Mouse (Mus musculus) limb, embryonic 15.5 days (tissue): ENCODE measurements around the gene Gm49336. TPM values are rescaled to one million over a fixed set of nuclear protein-coding genes. Genes with fewer than 3 reads are reported as not detected.

Source experiments
- ATAC-seq: fragments of 200-750 bp; cut with Nextera tagmentation; 2 replicates; pipeline ENCODE4 v1.8.0; 2017; ENCODE audit warnings: low read depth, moderate TSS enrichment; ENCODE audit not compliant: insufficient number of reproducible peaks, low FRiP score, low TSS enrichment
- H3K27ac ChIP-seq: fragments of 300-500 bp; sonication (generic); 2 replicates; pipeline ENCODE4 v1.5.1; 2015; ENCODE audit warnings: moderate library complexity, mild to moderate bottlenecking, inconsistent platforms
- H3K27me3 ChIP-seq: fragments of 300-500 bp; sonication (generic); 2 replicates; pipeline ENCODE4 v1.6.1; 2015; ENCODE audit warnings: inconsistent platforms
- H3K36me3 ChIP-seq: fragments of 300-500 bp; sonication (generic); 2 replicates; pipeline ENCODE4 v1.6.1; 2015; ENCODE audit warnings: inconsistent platforms
- H3K4me1 ChIP-seq: fragments of 300-500 bp; sonication (generic); 2 replicates; pipeline ENCODE4 v1.6.1; 2015; ENCODE audit warnings: inconsistent platforms
- H3K4me2 ChIP-seq: fragments of 300-500 bp; sonication (generic); 2 replicates; pipeline ENCODE4 v1.6.1; 2015; ENCODE audit warnings: mild to moderate bottlenecking, inconsistent platforms
- H3K4me3 ChIP-seq: fragments of 300-500 bp; sonication (generic); 2 replicates; pipeline ENCODE4 v1.5.1; 2015; ENCODE audit warnings: mild to moderate bottlenecking, inconsistent platforms
- H3K9ac ChIP-seq: fragments of 300-500 bp; sonication (generic); 2 replicates; pipeline ENCODE4 v1.6.1; 2015; ENCODE audit warnings: inconsistent platforms
- H3K9me3 ChIP-seq: fragments of 300-500 bp; sonication (generic); 2 replicates; pipeline ENCODE4 v1.6.1; 2016; ENCODE audit warnings: inconsistent platforms
- WGBS: fragments of 180-500 bp; shearing (Covaris S2); methylation state at CpG from one replicate; pipeline ENCODE4 v1.1.7; 2015; 5-methylcytosine and 5-hydroxymethylcytosine counted together
- polyA plus RNA-seq: library from polyadenylated mRNA; unstranded; fragments of >200 nt; fragmentation: Nextera tagmentation; extraction: Ambion mirVana; gene quantifications from 2 replicates; pipeline ENCODE4 v1.2.1, GENCODE M21; 2015

Gene Gm49336
- polyA plus RNA-seq: 43.3 and 45.8 TPM in 2 replicates

DNA sequence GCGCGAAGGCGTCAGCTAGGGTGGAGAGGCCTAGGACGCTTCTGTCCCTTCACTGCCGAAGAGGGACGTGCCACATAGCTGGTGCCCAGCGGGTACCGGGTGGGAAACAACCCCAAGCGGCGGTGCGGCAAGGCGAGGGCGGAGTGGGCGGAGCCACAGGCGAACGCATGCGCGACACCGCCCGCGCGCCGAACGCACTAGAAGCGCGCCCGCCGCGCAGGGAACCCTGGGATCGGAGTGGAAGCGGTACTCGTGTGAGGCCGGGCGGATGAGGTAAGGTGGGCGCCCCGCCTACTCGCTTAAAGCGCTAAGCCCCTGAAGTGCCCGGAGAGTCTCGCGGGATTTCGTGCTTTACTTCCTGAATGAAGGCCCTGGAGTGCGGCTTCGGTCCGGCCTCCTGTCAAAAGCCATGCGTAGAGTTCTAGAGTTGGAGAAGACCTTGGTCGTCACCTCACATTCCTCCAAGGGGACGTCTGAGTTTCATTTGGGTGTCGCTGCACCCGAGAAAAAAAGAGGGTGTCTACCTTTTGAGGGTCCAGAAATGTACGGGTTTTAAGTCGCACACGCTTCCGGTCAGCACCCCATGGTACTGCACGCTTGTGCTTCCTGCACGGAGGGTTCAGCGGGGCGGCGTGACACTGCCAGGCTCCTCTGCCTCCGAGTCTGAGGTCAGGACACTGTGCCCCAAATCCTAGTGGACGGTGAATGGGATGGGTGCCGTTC lies at the start of gene Gm49336, which contains the start of gene Nupl1:
TSS of gene Gm49336 (minus strand) at position 227 of the 723 bp plus-strand sequence.
TSS of gene Nupl1 (minus strand) at position 151 of the 723 bp plus-strand sequence.
- ATAC-seq: peak; percentile 99
- peaks cover 18% of the 10 kb centered on the region for H3K4me1 ChIP-seq

DNA sequence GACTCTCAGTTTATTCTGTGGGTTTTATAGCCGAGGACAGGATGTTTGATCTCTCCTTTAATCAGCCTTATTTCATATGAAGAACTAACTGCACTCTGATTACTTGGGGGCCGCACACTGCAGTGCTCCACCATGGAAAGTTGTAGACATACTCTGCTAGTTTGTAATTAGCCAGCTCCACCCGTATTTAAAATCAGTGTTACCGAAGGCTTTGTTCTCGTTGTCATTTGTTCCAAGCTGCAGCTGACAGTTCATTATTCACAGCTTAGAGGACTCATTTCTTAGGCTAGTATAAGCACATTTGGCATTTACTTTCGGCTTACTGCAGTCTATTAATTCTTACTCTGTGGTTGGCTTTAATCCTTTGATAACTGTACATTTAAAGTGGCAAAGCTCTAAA lies 49.7 kb upstream of the Gm49336 start:
- Histone ChIP-seq H3K9ac (no peak overlapping the region), H3K9me3 (no peaks in the 10 kb centered on the region), H3K27me3 (no peaks in the 10 kb centered on the region), H3K27ac (no peak overlapping the region), H3K36me3 (peaks cover 45% of the 10 kb centered on the region), H3K4me1 (no peaks in the 10 kb centered on the region), H3K4me2 (no peak overlapping the region), H3K4me3 (no peak overlapping the region)
- no peak for ATAC-seq
- 64% methylated on average over 6 of the region's 6 CpGs for WGBS

More for the DNA sequence above, at the start of gene Gm49336, which contains the start of gene Nupl1:
- Histone ChIP-seq H3K27ac (peak within 1 kb of the TSS; percentile 89), H3K36me3 (no peaks in the 10 kb centered on the region), H3K4me3 (peak within 1 kb of the TSS; percentile 98), H3K9ac (peak within 1 kb of the TSS; percentile 96), H3K9me3 (no peaks in the 10 kb centered on the region), H3K4me2 (peak within 1 kb of the TSS; percentile 85), H3K27me3 (no peaks in the 10 kb centered on the region)
- under 1% methylated on average over 62 of the region's 62 CpGs for WGBS

DNA sequence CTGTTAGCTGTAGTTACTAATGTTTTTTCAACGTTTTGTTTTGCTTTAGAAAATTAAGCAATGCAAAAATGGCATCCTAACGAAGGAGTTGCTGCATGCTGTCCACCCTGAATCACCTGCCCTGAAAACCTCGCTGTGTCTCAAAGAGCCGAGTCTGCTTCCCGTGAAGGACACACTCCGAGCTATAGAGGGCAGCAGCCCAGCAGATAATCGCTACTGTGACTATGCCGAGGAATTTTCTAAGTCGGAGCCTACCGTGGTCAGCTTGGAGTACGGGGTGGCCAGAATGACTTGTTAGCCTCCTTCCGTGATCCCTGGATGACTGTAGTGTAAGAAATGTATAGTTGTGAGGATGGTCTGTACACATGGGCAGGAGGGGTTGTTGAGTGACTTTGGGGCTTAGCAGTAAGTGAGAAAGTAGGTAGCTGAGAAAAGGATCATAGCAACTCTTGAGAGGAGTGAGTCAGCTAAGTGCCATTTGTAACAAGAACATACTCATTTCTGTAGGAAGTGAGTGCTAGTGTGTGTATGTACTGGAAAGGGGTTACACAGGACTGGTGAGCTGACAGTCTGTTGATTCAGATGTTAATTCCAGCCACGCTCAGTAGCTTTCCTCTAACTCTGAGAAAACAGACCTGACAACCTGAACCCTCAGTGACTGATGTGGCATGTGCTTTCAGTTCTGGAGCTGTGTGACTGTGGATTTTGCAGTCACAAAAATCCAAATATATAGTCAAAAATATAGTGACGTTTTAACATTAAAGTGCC lies 49.1 kb upstream of the Gm49336 start:
- no peak overlapping the region for H3K27ac ChIP-seq

DNA sequence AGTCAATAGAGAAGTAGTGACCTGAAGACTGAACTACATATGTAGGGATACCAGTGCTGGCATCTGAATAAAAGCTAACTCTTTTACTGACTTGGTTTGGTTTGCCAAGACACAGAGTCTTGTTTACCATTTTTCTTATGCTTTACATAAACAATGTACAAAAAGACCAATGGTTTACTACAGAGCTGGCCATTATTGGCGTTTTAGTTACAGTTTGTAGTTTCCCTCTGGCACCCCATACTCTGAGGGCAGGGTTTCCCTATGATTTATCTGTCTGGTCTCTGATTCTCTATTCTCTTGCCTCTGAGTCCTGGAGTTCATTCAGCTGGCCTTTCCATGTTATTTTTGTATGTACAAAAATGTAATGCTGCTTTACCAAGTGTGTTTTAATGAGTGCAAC lies 44.2 kb upstream of the Gm49336 start:
- H3K4me2 ChIP-seq: no peak overlapping the region
- H3K36me3 ChIP-seq: peaks cover 44% of the 10 kb centered on the region
- no peak overlapping the region for H3K27ac ChIP-seq
- H3K4me3 ChIP-seq: no peak overlapping the region
- H3K27me3 ChIP-seq: no peaks in the 10 kb centered on the region
- H3K9ac ChIP-seq: no peak overlapping the region
- H3K4me1 ChIP-seq: no peaks in the 10 kb centered on the region
- H3K9me3 ChIP-seq: no peaks in the 10 kb centered on the region
- no peak for ATAC-seq
- 79% methylated on average over 1 of the region's 1 CpGs for WGBS

More for the DNA sequence above, 49.1 kb upstream of the Gm49336 start:
- H3K9me3 ChIP-seq: no peaks in the 10 kb centered on the region
- no peak overlapping the region for H3K9ac ChIP-seq
- no peaks in the 10 kb centered on the region for H3K4me1 ChIP-seq
- H3K27me3 ChIP-seq: no peaks in the 10 kb centered on the region
- no peak for ATAC-seq
- H3K4me3 ChIP-seq: no peak overlapping the region
- WGBS: 73% methylated on average over 14 of the region's 14 CpGs
- H3K4me2 ChIP-seq: no peak overlapping the region
- peaks cover 45% of the 10 kb centered on the region for H3K36me3 ChIP-seq

DNA sequence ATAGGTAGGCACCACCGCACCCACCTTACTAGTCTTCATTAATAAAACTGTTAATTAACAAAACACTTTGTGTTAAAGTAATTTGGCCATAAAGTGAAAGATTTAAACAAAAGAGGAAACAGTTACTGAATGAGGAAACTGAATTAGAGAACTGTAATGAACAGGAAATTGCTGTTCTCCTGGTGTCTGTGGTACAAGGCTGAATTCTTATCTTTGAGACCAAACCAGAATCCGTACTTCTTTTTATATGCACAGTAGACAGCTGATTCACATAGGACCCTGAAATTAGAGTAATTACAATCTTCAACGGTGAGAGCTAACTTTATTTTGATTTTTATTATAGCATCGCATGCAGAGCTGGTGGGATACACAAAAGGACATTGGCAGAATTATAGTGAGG lies 39.1 kb upstream of the Gm49336 start:
- Histone ChIP-seq H3K27ac (no peak overlapping the region), H3K9me3 (no peaks in the 10 kb centered on the region), H3K4me1 (no peaks in the 10 kb centered on the region), H3K27me3 (no peaks in the 10 kb centered on the region), H3K4me2 (no peak overlapping the region), H3K36me3 (peaks cover 42% of the 10 kb centered on the region), H3K4me3 (no peak overlapping the region), H3K9ac (no peak overlapping the region)
- no peak for ATAC-seq
- 83% methylated on average over 4 of the region's 4 CpGs for WGBS

DNA sequence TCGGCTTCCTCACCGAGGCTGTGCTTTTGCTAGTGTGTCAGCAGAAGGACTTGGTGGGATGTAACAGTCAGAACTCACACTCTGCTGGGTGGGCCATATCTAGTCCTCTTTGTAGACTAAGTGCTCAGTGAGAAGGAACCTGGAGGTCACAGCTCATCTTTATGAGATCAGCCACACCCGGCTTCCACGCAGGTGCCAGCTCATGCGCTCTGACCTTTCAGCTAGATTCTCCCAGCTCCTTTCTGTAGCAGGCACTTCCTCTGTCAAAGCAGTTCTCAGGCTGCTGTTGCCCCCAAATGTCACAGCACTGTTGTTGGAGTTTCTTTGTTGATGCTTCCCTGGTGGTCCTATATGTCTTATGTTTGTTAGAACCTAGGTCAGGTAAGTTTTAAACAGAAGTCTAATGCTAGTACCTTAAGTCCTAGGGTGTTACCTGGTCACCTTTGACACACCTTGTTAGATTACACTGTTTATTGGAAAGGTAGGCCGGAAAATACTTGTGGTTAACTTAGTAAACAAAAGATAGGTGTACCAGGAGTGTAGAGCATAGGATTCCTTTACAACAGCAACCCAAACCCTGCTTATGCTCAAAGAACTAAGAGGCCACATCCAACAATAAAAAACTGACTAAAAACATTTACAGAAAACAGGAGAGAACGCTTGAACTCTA lies 35.0 kb upstream of the Gm49336 start:
- H3K4me2 ChIP-seq: no peak overlapping the region
- no peak overlapping the region for H3K27ac ChIP-seq
- no peak for ATAC-seq
- 89% methylated on average over 7 of the region's 7 CpGs for WGBS
- no peak overlapping the region for H3K9ac ChIP-seq
- no peaks in the 10 kb centered on the region for H3K27me3 ChIP-seq
- H3K36me3 ChIP-seq: peaks cover 36% of the 10 kb centered on the region
- H3K4me3 ChIP-seq: no peak overlapping the region
- no peaks in the 10 kb centered on the region for H3K9me3 ChIP-seq
- H3K4me1 ChIP-seq: no peaks in the 10 kb centered on the region

DNA sequence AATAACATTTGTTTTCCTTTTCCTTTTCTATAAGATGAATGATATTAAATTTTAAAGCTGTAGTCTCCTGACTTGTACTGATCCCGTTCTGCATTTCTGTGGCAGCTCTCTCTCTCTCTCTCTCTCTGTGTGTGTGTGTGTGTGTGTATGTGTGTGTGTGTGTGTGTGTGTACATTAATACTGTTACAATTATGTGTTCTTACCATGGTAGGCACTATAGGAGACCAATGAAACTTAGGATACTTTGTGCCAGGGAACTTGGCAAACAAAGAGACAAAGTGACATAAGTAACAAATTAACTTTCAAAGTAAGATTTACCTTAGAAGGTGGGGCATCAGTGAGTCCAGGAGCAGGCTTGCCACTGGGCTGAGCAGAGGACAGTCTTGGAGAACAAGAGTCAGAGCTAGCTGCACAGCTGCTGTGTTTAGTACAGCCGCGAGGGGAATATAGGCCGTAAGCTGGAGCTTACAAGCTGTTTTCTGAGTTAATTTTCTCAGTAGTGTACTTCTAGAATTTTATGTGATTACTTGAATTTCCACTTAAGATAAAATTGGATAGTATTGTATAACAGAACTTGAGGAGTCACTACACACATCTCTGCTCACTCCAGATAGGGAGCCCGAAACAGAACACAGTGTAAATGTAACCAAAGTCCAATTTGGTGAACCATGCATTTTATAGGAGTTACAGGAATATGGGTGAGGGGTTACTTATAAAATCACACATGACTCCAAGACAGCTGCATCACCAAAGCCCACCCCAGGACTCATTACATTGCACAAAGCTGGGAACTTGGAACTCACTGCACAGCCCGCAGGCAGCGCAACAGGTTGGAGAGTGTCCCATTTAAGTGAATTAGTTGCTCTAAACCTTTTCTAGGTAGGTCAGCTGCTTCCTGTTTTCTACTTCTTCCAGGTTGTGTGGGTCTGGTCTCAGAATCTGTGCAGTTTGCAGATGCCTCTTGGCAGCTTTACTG lies 24.3 kb upstream of the Gm49336 start:
- ATAC-seq: no peak
- H3K4me1 ChIP-seq: peaks cover 4% of the 10 kb centered on the region; the same call in 1 of the 2 replicates
- H3K27ac ChIP-seq: no peak overlapping the region
- no peaks in the 10 kb centered on the region for H3K9me3 ChIP-seq
- H3K27me3 ChIP-seq: no peaks in the 10 kb centered on the region
- 67% methylated on average over 7 of the region's 7 CpGs for WGBS
- no peak overlapping the region for H3K9ac ChIP-seq
- H3K4me2 ChIP-seq: no peak overlapping the region
- peaks cover 3% of the 10 kb centered on the region; the same call in 1 of the 2 replicates for H3K36me3 ChIP-seq
- H3K4me3 ChIP-seq: no peak overlapping the region

DNA sequence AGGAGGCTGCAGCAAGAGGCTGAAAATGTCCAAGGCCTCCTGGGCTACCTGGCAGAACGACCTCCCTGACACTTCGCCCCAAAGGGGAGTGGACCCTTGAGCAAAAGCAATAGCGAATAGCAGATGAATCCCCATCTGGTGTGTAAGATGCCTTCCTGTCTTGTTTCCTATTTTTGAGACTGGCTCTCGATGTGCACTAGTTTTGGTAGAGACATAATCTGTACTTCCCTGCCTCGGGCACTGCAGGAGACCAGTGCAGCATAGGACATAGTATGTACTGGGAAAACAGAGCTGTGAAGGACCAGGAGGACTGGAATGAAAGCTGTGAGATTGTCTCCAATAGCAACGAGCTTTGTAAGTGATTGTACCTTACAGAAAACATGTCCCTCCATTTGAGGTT lies 22.0 kb upstream of the Gm49336 start:
- Histone ChIP-seq H3K9ac (no peak overlapping the region), H3K27ac (no peak overlapping the region), H3K4me2 (no peak overlapping the region), H3K4me3 (no peak overlapping the region), H3K9me3 (no peaks in the 10 kb centered on the region), H3K27me3 (no peaks in the 10 kb centered on the region), H3K4me1 (peaks cover 4% of the 10 kb centered on the region; the same call in 1 of the 2 replicates), H3K36me3 (peaks cover 3% of the 10 kb centered on the region; the same call in 1 of the 2 replicates)
- no peak for ATAC-seq
- 76% methylated on average over 6 of the region's 6 CpGs for WGBS

DNA sequence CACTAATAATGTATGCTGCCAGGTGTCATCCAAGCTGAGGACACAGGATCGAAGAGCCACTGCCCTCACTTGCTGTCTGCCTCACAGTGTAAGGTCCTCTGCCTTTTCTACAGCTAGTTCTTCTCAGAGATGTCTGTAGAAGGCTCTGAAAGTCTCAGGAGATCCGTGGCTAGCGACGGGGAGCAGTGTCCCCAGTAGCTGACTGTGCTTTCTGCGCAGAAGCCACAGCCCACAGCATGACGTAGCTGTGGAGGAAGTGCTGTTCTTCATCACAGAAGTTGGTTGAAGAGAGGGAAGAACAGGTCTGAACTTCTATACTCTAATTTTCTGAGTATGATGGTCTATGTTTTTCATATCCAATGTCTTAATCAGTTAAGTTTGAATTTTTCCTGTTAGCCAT lies 18.0 kb upstream of the Gm49336 start:
- Histone ChIP-seq H3K27ac (no peak overlapping the region), H3K4me1 (peaks cover 7% of the 10 kb centered on the region), H3K9me3 (no peaks in the 10 kb centered on the region), H3K4me3 (no peak overlapping the region), H3K4me2 (no peak overlapping the region), H3K36me3 (no peaks in the 10 kb centered on the region), H3K9ac (no peak overlapping the region), H3K27me3 (no peaks in the 10 kb centered on the region)
- WGBS: 82% methylated on average over 6 of the region's 6 CpGs
- ATAC-seq: no peak

DNA sequence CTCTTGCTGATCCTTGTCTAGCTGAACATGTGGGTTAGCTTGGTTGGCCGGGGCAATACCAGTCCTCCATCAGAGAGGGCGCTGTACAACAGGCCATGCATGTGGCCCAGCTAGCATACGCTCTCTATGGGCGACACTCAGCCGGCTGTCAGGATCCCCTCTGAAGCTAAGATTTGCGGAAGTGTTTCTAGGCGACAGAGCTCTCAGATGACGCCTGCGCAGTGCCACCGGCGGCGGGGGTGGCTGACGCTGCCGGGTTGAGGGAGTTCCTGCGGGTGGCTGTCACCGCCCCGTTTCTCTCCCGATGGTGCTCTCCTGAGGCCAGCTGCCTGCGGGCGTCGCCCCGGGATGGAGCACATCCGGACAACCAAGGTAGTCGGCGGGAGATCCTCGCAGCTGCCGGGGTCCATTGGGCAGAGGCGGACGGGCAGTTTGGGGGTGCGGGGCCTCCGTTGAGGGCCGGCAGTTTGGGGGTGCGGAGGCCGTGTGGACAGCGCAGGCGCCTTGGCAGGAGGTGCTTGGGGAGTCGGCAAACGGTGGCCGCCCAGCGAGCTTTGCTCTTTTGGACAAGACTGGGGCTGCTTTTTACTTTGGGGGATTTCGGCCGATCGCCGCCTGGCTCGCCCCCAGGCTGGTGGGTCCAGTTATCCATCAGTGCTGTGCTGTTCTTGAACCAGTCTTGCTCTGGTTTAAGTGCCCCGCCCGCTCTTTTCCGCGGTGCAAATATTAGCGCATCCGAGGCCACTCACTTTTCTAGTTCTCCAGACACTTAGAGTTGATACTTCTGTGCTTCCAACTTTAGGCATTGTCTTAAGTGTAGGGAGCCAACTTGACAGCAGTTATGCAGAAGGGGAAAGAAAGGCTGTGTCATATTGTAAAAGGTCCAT lies 13.9 kb upstream of the Gm49336 start, which contains the start of gene Mtmr6:
TSS of gene Mtmr6 (plus strand) at position 239 of the 887 bp plus-strand sequence.
- peaks cover 7% of the 10 kb centered on the region for H3K4me1 ChIP-seq
- no peaks in the 10 kb centered on the region for H3K27me3 ChIP-seq
- no peaks in the 10 kb centered on the region for H3K36me3 ChIP-seq
- H3K9ac ChIP-seq: peak within 1 kb of the TSS; percentile 71
- peak within 1 kb of the TSS; percentile 40 for H3K4me2 ChIP-seq
- WGBS: under 1% methylated on average over 48 of the region's 51 CpGs
- H3K4me3 ChIP-seq: peak within 1 kb of the TSS; percentile 76
- H3K27ac ChIP-seq: peak within 1 kb of the TSS; percentile 81
- no peaks in the 10 kb centered on the region for H3K9me3 ChIP-seq
- ATAC-seq: peak; percentile 98
